Mouse (Mus musculus) liver, postnatal 0 days (tissue): ENCODE results near the gene Denr. TPM values are rescaled to one million over a fixed set of nuclear protein-coding genes. Genes with fewer than 3 reads are reported as not detected.

ENCODE experiments used
- ATAC-seq: fragments of 200-750 bp; cut with Nextera tagmentation; 2 replicates; pipeline ENCODE4 v1.8.0; 2017; ENCODE audit warnings: mild to moderate bottlenecking, moderate library complexity
- DNase-seq: peaks from one replicate; pipeline ENCODE4 v3.0.0-alpha.2; 2016
- H3K27ac ChIP-seq: fragments of 300-500 bp; sonication (generic); 2 replicates; pipeline ENCODE4 v1.5.1; 2014; ENCODE audit warnings: antibody characterized with exemption, moderate library complexity, mild to moderate bottlenecking, low read depth
- H3K27me3 ChIP-seq: fragments of 300-500 bp; sonication (generic); 2 replicates; pipeline ENCODE4 v1.6.1; 2014; ENCODE audit warnings: low read length, control low read depth, mixed read lengths; ENCODE audit not compliant: insufficient read depth
- H3K36me3 ChIP-seq: fragments of 300-500 bp; sonication (generic); replicated peaks from 2 replicates; pipeline ENCODE4 v1.6.1; 2014; ENCODE audit warnings: mild to moderate bottlenecking, control low read depth, low read length, moderate library complexity, mixed read lengths; ENCODE audit not compliant: insufficient read depth
- H3K4me1 ChIP-seq: fragments of 300-500 bp; sonication (generic); 2 replicates; pipeline ENCODE4 v1.6.1; 2014; ENCODE audit warnings: antibody characterized with exemption, mild to moderate bottlenecking, control low read depth; ENCODE audit not compliant: insufficient read depth
- H3K4me2 ChIP-seq: fragments of 300-500 bp; sonication (generic); 2 replicates; pipeline ENCODE4 v1.6.1; 2014; ENCODE audit warnings: low read depth, mild to moderate bottlenecking, low read length, moderate library complexity, mixed read lengths
- H3K4me3 ChIP-seq: fragments of 300-500 bp; sonication (generic); 2 replicates; pipeline ENCODE4 v1.5.1; 2014; ENCODE audit warnings: low read depth, low read length
- H3K9ac ChIP-seq: fragments of 300-500 bp; sonication (generic); replicated peaks from 2 replicates; pipeline ENCODE4 v1.6.1; 2014; ENCODE audit warnings: mild to moderate bottlenecking, moderate library complexity
- H3K9me3 ChIP-seq: fragments of 300-500 bp; sonication (generic); 2 replicates; pipeline ENCODE4 v1.6.1; 2016; ENCODE audit warnings: mild to moderate bottlenecking, control low read depth, low read length, mixed read lengths
- CTCF ChIP-seq: sonication (generic); IDR thresholded peaks from 2 replicates; pipeline ENCODE4 v1.5.1; 2016; ENCODE audit warnings: antibody characterized with exemption, low read depth
- EP300 ChIP-seq: IDR thresholded peaks from 2 replicates; pipeline ENCODE4 v1.6.1; 2016; ENCODE audit warnings: antibody characterized with exemption, low read depth, mild to moderate bottlenecking
- WGBS: fragments of 180-500 bp; shearing (Covaris S2); extraction: QIAGEN DNeasy Blood & Tissue Kit; methylation state at CpG from one replicate; pipeline ENCODE4 v1.1.7; 2014; ENCODE audit not compliant: insufficient replicate concordance; 5-methylcytosine and 5-hydroxymethylcytosine counted together
- polyA plus RNA-seq: library from polyadenylated mRNA; unstranded; fragments of >200 nt; fragmentation: Nextera tagmentation; extraction: Ambion mirVana; gene quantifications from 2 replicates; pipeline ENCODE4 v1.2.1, GENCODE M21; 2015

Gene Denr
- 54.1 and 61.1 TPM in 2 replicates for polyA plus RNA-seq

DNA sequence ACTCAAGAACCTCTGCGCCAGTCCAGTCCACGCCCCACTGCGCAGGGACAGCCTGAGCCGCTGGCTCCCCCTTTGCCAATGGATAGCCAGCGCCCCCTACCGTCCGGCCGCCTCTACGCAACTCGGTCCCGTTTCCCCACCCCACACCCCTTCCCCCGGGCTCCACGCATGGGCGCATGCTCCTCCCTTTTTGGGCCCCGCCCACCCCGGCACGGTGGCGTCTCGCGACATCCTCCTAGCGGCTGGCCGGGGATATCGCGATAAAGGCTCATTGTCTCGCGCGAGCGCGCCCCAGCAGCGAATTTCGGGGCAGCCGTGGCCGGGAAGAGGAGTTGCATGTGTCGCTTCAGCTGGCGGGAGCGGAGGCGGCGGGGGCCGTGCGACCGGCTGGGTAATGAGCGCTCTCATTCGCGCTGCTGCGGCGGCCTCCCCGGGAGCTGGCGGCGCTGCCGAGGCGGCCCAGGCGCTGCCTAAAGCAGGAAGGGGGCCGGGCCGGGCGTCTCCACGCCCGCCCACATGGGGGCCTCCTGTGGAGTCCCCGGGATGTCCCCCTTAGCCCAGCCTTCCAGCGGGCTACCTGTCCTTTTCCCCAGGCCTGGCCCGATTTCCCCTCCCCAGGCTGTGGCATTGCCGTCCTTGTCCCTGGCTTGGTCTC, at the start of gene Denr:
Gene Denr, plus strand, starts transcription at position 200 of the 655 bp plus-strand sequence.
- Histone ChIP-seq H3K4me2 (peak within 1 kb of the TSS; percentile 93), H3K27me3 (no peaks in the 10 kb centered on the region), H3K9me3 (no peaks in the 10 kb centered on the region), H3K36me3 (peaks cover 19% of the 10 kb centered on the region), H3K27ac (peak within 1 kb of the TSS; percentile 81), H3K4me1 (peaks cover 10% of the 10 kb centered on the region), H3K4me3 (peak within 1 kb of the TSS; percentile 87), H3K9ac (peak within 1 kb of the TSS; percentile 98)
- DNase-seq: peak; percentile 100
- peak; percentile 98 for ATAC-seq
- WGBS: under 1% methylated on average over 40 of the region's 61 CpGs
- TF ChIP-seq EP300 (peak; percentile 97), CTCF (peak; percentile 99)

DNA sequence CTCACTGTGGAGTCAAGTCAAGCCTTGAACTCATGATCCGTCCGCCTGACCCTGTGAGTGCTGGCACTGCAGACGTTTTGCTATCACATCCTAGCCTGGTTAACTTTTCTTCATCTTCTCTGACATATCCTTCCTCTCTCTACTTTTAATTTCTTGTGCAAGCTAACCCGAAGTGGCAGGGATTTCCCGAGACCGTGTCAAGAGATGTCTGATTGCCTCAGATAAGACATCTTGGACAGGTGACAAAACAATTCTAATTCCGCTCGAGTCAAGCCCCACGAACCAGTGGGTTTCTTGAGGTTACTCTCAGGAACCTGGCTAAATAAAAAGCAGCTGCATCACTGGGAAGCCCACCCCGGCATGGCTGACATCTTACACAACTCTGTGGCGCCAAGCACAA, 48.2 kb upstream of the Denr start:
- H3K4me3 ChIP-seq: no peak overlapping the region
- H3K9me3 ChIP-seq: no peaks in the 10 kb centered on the region
- H3K36me3 ChIP-seq: no peaks in the 10 kb centered on the region
- H3K27ac ChIP-seq: no peak overlapping the region
- no peaks in the 10 kb centered on the region for H3K27me3 ChIP-seq
- H3K4me2 ChIP-seq: no peak overlapping the region
- H3K4me1 ChIP-seq: peaks cover 10% of the 10 kb centered on the region
- TF ChIP-seq EP300: no peak
- ATAC-seq (no peak), DNase-seq (no peak)
- H3K9ac ChIP-seq: no peak overlapping the region
- WGBS: 45% methylated on average over 11 of the region's 11 CpGs

GRCm38 (mm10) chr5:123862374-123863350, 44.3 kb upstream of the Denr start:
- TF ChIP-seq CTCF: no peak
- no peak for TF ChIP-seq EP300
- WGBS: 48% methylated on average over 15 of the region's 15 CpGs
- Histone ChIP-seq H3K4me2 (peak overlapping the region; percentile 54), H3K9me3 (no peaks in the 10 kb centered on the region), H3K27ac (no peak overlapping the region; the same call in 1 of the 2 replicates), H3K9ac (no peak overlapping the region), H3K36me3 (no peaks in the 10 kb centered on the region), H3K27me3 (no peaks in the 10 kb centered on the region), H3K4me1 (peaks cover 12% of the 10 kb centered on the region; the same call in 1 of the 2 replicates), H3K4me3 (peak overlapping the region; percentile 17; the same call in 1 of the 2 replicates)
- peak; percentile 63 for ATAC-seq
- peak; percentile 52 for DNase-seq

DNA sequence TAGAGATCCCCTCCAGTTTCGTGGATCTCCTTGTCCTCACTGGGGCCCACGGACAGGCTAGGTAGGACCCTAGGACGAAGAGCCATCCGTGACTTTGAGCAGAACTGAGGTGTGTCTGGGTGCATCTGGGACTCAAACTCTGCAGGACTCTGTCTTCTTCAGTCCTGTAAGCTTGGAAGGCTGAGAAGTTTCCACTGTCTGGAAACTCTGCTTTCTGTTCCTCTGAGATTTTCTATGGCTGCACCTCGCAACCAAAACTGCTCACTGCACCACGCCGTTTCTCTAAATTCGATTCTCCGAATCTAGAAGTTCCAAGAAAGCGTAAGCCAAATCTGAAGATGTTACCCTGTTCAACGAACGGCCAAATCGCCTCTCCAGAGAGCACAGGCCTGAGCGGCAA, 43.0 kb upstream of the Denr start:
- no peak for DNase-seq
- TF ChIP-seq EP300 (no peak), CTCF (no peak)
- Histone ChIP-seq H3K27ac (no peak overlapping the region), H3K4me2 (no peak overlapping the region), H3K4me1 (peaks cover 12% of the 10 kb centered on the region; the same call in 1 of the 2 replicates), H3K9ac (no peak overlapping the region), H3K4me3 (no peak overlapping the region), H3K36me3 (no peaks in the 10 kb centered on the region), H3K27me3 (no peaks in the 10 kb centered on the region), H3K9me3 (no peaks in the 10 kb centered on the region)
- WGBS: 84% methylated on average over 14 of the region's 14 CpGs
- ATAC-seq: no peak

GRCm38 (mm10) chr5:123865365-123865764, 41.6 kb upstream of the Denr start, which contains the start of gene Hcar2:
Hcar2 (minus strand) TSS chr5:123865499.
- Histone ChIP-seq H3K27me3 (no peaks in the 10 kb centered on the region), H3K27ac (no peak within 1 kb of the TSS), H3K9me3 (no peaks in the 10 kb centered on the region), H3K36me3 (no peaks in the 10 kb centered on the region), H3K4me1 (peaks cover 12% of the 10 kb centered on the region; the same call in 1 of the 2 replicates), H3K4me2 (peak within 1 kb of the TSS; percentile 8; the same call in 1 of the 2 replicates), H3K4me3 (no peak within 1 kb of the TSS), H3K9ac (no peak within 1 kb of the TSS)
- ATAC-seq: peak; percentile 73
- peak; percentile 34; the same call in 1 of the 2 replicates for TF ChIP-seq EP300
- TF ChIP-seq CTCF: no peak
- 54% methylated on average over 12 of the region's 12 CpGs for WGBS
- no peak for DNase-seq

DNA sequence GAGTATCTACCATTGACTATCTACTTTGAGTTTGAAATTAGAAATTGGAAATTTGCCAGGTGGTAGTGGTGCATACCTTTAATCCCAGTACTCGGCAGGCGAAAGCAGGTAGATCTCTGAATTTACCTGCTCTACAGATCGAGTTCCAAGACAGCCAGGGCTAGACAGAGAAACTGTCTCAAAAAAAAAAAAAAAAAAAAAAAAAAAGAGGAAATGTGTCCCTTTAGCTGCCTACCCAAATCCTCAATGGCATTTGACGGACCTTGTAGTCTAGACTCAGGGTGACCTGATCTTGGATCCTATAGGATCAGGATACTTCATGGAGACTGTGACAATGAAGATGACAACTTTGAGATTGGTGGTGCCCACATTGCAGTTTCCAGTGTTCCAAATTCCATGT, 40.5 kb upstream of the Denr start:
- H3K9ac ChIP-seq: no peak overlapping the region
- peaks cover 12% of the 10 kb centered on the region; the same call in 1 of the 2 replicates for H3K4me1 ChIP-seq
- ATAC-seq: no peak
- no peak for DNase-seq
- H3K9me3 ChIP-seq: no peaks in the 10 kb centered on the region
- no peak overlapping the region for H3K4me2 ChIP-seq
- no peaks in the 10 kb centered on the region for H3K36me3 ChIP-seq
- 71% methylated on average over 4 of the region's 4 CpGs for WGBS
- H3K27ac ChIP-seq: no peak overlapping the region
- no peak overlapping the region for H3K4me3 ChIP-seq
- H3K27me3 ChIP-seq: no peaks in the 10 kb centered on the region
- TF ChIP-seq CTCF (no peak), EP300 (no peak)
